In the genomic region with DNA sequence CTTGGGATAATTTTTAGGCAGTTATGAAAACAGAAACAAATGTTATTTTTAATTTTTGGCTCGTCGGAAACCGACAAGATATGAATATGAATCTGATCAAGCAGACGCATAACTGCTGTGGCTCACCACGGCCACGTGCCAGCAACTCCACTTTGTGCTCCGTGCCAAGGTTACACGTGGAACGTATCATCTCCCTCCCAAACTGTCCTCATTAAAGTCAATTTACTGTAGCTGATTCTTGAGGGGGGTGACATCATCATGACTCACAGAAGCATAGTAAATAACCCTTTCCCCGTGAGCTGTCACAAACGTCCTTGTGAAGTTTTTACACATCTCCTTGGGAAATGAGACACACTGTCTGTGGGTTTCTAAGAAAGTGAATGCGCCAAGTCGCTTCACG, we compare ENCODE assay signal across 10 mouse cellular contexts.
A peak's percentile ranks its signal among the peaks of the same experiment; 100 is the strongest.
DNase-seq lines count a peak whose midpoint lies in the region; ATAC-seq lines count a peak whose summit lies in the region.
"Had no signal": no experiment of that assay in that cellular context is flagged by ENCODE, and none has a peak within 500 bp of the region (broad histone marks: within the 10 kb centered on the region; RNA-seq: fewer than 3 reads in every experiment).

No protein-coding gene starts in this region.

- no peak for ATAC-seq in embryonic facial prominence, embryonic 14.5 days (ENCODE audit: low read depth)

- peak; percentile 68 for DNase-seq in embryonic facial prominence, embryonic 14.5 days (ENCODE audit: low spot score)
- no peak for DNase-seq in embryonic facial prominence, embryonic 10.5 days (ENCODE audit: low spot score)
- peak; percentile 37 to 61 for DNase-seq in left cerebral cortex, postnatal 14 days (ENCODE audit: low spot score in 2 of 2)
- no peak for DNase-seq in left cerebral cortex, adult 11 months (ENCODE audit: low spot score)
- DNase-seq in adrenal gland, postnatal 14 days = peak; percentile 89
- peak; percentile 41 for DNase-seq in ovary, postnatal 36 days (ENCODE audit: low spot score)
- no peak for DNase-seq in layer of hippocampus, adult 9-10 months (ENCODE audit: low spot score)
- DNase-seq in left cerebral cortex, postnatal 4 days = no peak

- H3K27me3 ChIP-seq in embryonic facial prominence, embryonic 14.5 days (replicated peaks; ENCODE audit: control insufficient read depth, insufficient read depth, low read length) = no peaks in the 10 kb centered on the region
- H3K27me3 ChIP-seq in embryonic facial prominence, embryonic 10.5 days (replicated peaks; ENCODE audit: low read depth, poor library complexity, severe bottlenecking) = no peaks in the 10 kb centered on the region
- H3K27me3 ChIP-seq: megakaryocyte, embryonic 14.5 days had no signal

- 60% methylated on average over 14 of the region's 14 CpGs for WGBS in embryonic facial prominence, embryonic 14.5 days
- WGBS in embryonic facial prominence, embryonic 10.5 days = 91% methylated on average over 14 of the region's 14 CpGs

- no peak overlapping the region for H3K9ac ChIP-seq in embryonic facial prominence, embryonic 14.5 days (ENCODE audit: low read depth, low read length)

- H3K4me2 ChIP-seq in embryonic facial prominence, embryonic 14.5 days (ENCODE audit: low read depth, low read length) = no peak overlapping the region

- no peak overlapping the region for H3K27ac ChIP-seq in embryonic facial prominence, embryonic 14.5 days (replicated peaks; ENCODE audit: low read depth, low read length)
- H3K27ac ChIP-seq in embryonic facial prominence, embryonic 10.5 days (replicated peaks) = no peak overlapping the region
- H3K27ac ChIP-seq: layer of hippocampus, adult 2 months had no signal

- H3K4me3 ChIP-seq in embryonic facial prominence, embryonic 14.5 days (ENCODE audit: low read depth, low read length) = no peak overlapping the region
- no peak overlapping the region for H3K4me3 ChIP-seq in embryonic facial prominence, embryonic 10.5 days
- H3K4me3 ChIP-seq: layer of hippocampus, adult 2 months; megakaryocyte, embryonic 14.5 days had no signal

- H3K36me3 ChIP-seq in embryonic facial prominence, embryonic 14.5 days (ENCODE audit: control insufficient read depth, insufficient read depth, low read length) = no peaks in the 10 kb centered on the region
- no peaks in the 10 kb centered on the region for H3K36me3 ChIP-seq in embryonic facial prominence, embryonic 10.5 days (replicated peaks)

- peaks cover 12% of the 10 kb centered on the region; the same call in 1 of the 2 replicates for H3K4me1 ChIP-seq in embryonic facial prominence, embryonic 14.5 days (ENCODE audit: control insufficient read depth, insufficient read depth, low read length)
- peaks cover 14% of the 10 kb centered on the region for H3K4me1 ChIP-seq in embryonic facial prominence, embryonic 10.5 days

- intact Hi-C loops in left cerebral cortex, postnatal 14 days (cut with DNase I) = no loop called here
- intact Hi-C loops in left cerebral cortex, postnatal 4 days (cut with DNase I) = no loop called here

- H3K9me3 ChIP-seq in embryonic facial prominence, embryonic 14.5 days (ENCODE audit: control insufficient read depth, low read length) = no peaks in the 10 kb centered on the region
- no peaks in the 10 kb centered on the region for H3K9me3 ChIP-seq in embryonic facial prominence, embryonic 10.5 days
- H3K9me3 ChIP-seq: megakaryocyte, embryonic 14.5 days had no signal

Comparison
In these comparisons a context has a peak if more than half of its experiments do, and no peak if none do; other contexts are left out.
1. DNase-seq: peak in embryonic facial prominence, embryonic 14.5 days (single experiment), left cerebral cortex, postnatal 14 days (2 of 2), adrenal gland, postnatal 14 days (single experiment) and ovary, postnatal 36 days (single experiment); none in embryonic facial prominence, embryonic 10.5 days (single experiment), left cerebral cortex, adult 11 months (single experiment), layer of hippocampus, adult 9-10 months (single experiment) and left cerebral cortex, postnatal 4 days (single experiment).